Comparison of ENCODE assay signal across 19 mouse cellular contexts in the genomic region with DNA sequence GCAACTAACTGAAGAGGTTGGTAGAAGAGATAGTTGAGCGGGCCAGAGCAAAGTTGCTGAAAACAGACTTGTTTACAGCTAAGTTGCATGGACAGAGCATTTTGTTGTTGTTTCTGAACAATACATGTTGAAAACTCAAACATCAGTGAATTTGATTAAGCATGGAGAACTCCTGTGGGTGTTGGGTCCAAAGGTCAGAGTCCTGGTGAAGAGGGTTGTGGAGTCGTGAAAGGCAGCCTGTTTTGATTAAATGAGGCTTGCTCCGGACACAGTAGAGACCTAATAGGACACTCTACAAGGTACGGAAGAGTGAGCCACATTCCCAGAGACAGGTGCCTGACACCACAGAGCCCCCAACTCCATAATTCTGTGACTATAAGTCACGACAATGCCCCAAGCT.
"Had no signal": no experiment of that assay in that cellular context is flagged by ENCODE, and none has a peak within 500 bp of the region (broad histone marks: within the 10 kb centered on the region; RNA-seq: fewer than 3 reads in every experiment).

No protein-coding gene starts in this region.

- H3K4me2 ChIP-seq: lung, embryonic 14.5 days; midbrain, embryonic 12.5 days; neural tube, embryonic 13.5 days; neural tube, embryonic 15.5 days had no signal

- ATAC-seq: midbrain, embryonic 16.5 days had no signal

- H3K4me3 ChIP-seq: midbrain, embryonic 10.5 days; midbrain, embryonic 12.5 days; myocyte; neural tube, embryonic 13.5 days; neural tube, embryonic 15.5 days had no signal

- H3K27me3 ChIP-seq: midbrain, embryonic 12.5 days; neural tube, embryonic 13.5 days; neural tube, embryonic 15.5 days had no signal

- H3K4me1 ChIP-seq: midbrain, embryonic 10.5 days; midbrain, embryonic 12.5 days; neural tube, embryonic 13.5 days; neural tube, embryonic 15.5 days had no signal

- H3K27ac ChIP-seq: midbrain, embryonic 10.5 days; midbrain, embryonic 12.5 days; neural tube, embryonic 13.5 days; neural tube, embryonic 15.5 days had no signal

- H3K9me3 ChIP-seq: midbrain, embryonic 10.5 days; midbrain, embryonic 12.5 days; neural tube, embryonic 13.5 days; neural tube, embryonic 15.5 days had no signal

- H3K9ac ChIP-seq: lung, embryonic 14.5 days; midbrain, embryonic 12.5 days; neural tube, embryonic 13.5 days; neural tube, embryonic 15.5 days had no signal

- DNase-seq: lung, adult 18-20 months; lung, embryonic 14.5 days; lung, postnatal 10 days; lung, postnatal 4 days; midbrain, embryonic 14.5 days; retina, postnatal 1 day; right cerebral cortex, adult 18-20 months; right cerebral cortex, postnatal 25 days; right cerebral cortex, postnatal 4 days; spleen, adult 18-20 months; thymus, adult 18-20 months; thymus, postnatal 14 days; thymus, postnatal 36 days had no signal

- H3K36me3 ChIP-seq: midbrain, embryonic 10.5 days; midbrain, embryonic 12.5 days; neural tube, embryonic 13.5 days; neural tube, embryonic 15.5 days had no signal
